Mouse (Mus musculus) lung, embryonic 14.5 days (tissue): ENCODE results near the gene Abhd14a. TPM values are rescaled to one million over a fixed set of nuclear protein-coding genes. Genes with fewer than 3 reads are reported as not detected.

ENCODE experiments used
- ATAC-seq: fragments of 200-750 bp; cut with Nextera tagmentation; 2 replicates; pipeline ENCODE4 v1.8.0; 2017; ENCODE audit warnings: mild to moderate bottlenecking, moderate TSS enrichment, moderate library complexity; ENCODE audit not compliant: insufficient read depth
- DNase-seq: peaks from one replicate; pipeline ENCODE4 v3.0.0-alpha.2; 2015
- H3K27ac ChIP-seq: fragments of 300-500 bp; sonication (generic); 2 replicates; pipeline ENCODE4 v1.5.1; 2014; ENCODE audit warnings: low read depth, mild to moderate bottlenecking, moderate library complexity
- H3K27me3 ChIP-seq: fragments of 300-500 bp; sonication (generic); 2 replicates; pipeline ENCODE4 v1.6.1; 2014; ENCODE audit warnings: low read length, control low read depth; ENCODE audit not compliant: insufficient read depth
- H3K36me3 ChIP-seq: fragments of 300-500 bp; sonication (generic); 2 replicates; pipeline ENCODE4 v1.6.1; 2014; ENCODE audit warnings: control low read depth; ENCODE audit not compliant: insufficient read depth
- H3K4me1 ChIP-seq: fragments of 300-500 bp; sonication (generic); 2 replicates; pipeline ENCODE4 v1.6.1; 2014; ENCODE audit warnings: antibody characterized with exemption, control low read depth; ENCODE audit not compliant: insufficient read depth
- H3K4me2 ChIP-seq: fragments of 300-500 bp; sonication (generic); 2 replicates; pipeline ENCODE4 v1.6.1; 2014; ENCODE audit warnings: mild to moderate bottlenecking
- H3K4me3 ChIP-seq: fragments of 300-500 bp; sonication (generic); 2 replicates; pipeline ENCODE4 v1.5.1; 2014; ENCODE audit warnings: low read depth, low read length
- H3K9ac ChIP-seq: fragments of 300-500 bp; sonication (generic); 2 replicates; pipeline ENCODE4 v1.6.1; 2014
- H3K9me3 ChIP-seq: fragments of 300-500 bp; sonication (generic); 2 replicates; pipeline ENCODE4 v1.6.1; 2016; ENCODE audit warnings: low read depth, low read length, control low read depth
- CTCF ChIP-seq: IDR thresholded peaks from 2 replicates; pipeline ENCODE4 v1.5.1; 2016; ENCODE audit warnings: antibody characterized with exemption, low read depth
- WGBS: fragments of 180-500 bp; shearing (Covaris S2); extraction: QIAGEN DNeasy Blood & Tissue Kit; methylation state at CpG from one replicate; pipeline ENCODE4 v1.1.7; 2014; 5-methylcytosine and 5-hydroxymethylcytosine counted together
- polyA plus RNA-seq: library from polyadenylated mRNA; unstranded; fragments of >200 nt; fragmentation: Nextera tagmentation; extraction: Ambion mirVana; gene quantifications from 2 replicates; pipeline ENCODE4 v1.2.1, GENCODE M21; 2014

The Abhd14a gene
- polyA plus RNA-seq, 1 experiment from 2014 or later = 48.4 TPM

DNA sequence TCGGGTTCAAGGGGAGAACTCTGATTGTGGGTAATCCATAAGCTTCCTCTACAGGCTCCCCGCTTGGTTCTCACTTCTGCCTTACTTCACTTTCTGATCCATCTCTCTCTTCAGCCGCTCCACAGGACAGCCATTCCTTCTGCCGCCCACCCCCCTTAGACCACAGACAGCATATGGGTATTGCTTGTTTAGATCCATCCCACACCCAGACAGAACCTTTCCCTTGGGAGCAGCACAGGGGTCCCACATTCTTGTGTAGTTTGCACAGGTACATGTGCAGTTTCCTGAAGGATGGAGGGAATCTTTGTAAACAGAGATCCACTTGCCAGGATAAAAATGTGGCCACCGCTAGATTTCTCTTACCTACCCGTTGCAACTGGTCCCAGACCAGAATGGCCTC is 4.9 kb upstream of the Abhd14a start:
- no peak for TF ChIP-seq CTCF
- H3K4me3 ChIP-seq = peak overlapping the region; percentile 69; the same call in 1 of the 2 replicates
- 31% methylated on average over 6 of the region's 6 CpGs for WGBS

DNA sequence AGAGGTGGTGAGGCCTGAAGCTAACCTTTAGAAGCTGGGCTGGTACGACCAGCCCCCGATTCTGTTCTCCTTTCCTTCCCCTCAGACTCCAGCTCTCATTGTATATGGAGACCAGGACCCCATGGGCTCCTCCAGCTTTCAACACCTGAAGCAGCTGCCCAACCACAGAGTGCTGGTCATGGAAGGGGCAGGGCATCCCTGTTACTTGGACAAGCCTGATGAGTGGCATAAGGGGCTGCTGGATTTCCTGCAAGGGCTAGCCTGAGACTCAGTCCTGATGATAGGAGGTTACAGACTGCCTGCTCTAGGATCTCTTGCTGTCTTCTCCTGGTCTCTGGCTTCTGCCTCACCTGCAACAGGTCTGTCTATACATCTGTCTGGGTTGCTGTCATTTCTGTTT is 4.4 kb upstream of the Abhd14a start:
- no peak for DNase-seq
- H3K27me3 ChIP-seq = no peaks in the 10 kb centered on the region
- H3K9ac ChIP-seq = no peak overlapping the region
- no peak for ATAC-seq
- H3K9me3 ChIP-seq = no peaks in the 10 kb centered on the region
- H3K4me3 ChIP-seq = no peak overlapping the region
- no peaks in the 10 kb centered on the region for H3K36me3 ChIP-seq
- H3K27ac ChIP-seq = no peak overlapping the region
- TF ChIP-seq CTCF = no peak
- peaks cover 53% of the 10 kb centered on the region for H3K4me1 ChIP-seq
- WGBS = 17% methylated on average over 2 of the region's 2 CpGs
- no peak overlapping the region for H3K4me2 ChIP-seq

More for the DNA sequence above, 4.9 kb upstream of the Abhd14a start:
- H3K9me3 ChIP-seq = no peaks in the 10 kb centered on the region
- H3K36me3 ChIP-seq = no peaks in the 10 kb centered on the region
- no peaks in the 10 kb centered on the region for H3K27me3 ChIP-seq
- peaks cover 57% of the 10 kb centered on the region for H3K4me1 ChIP-seq
- no peak for DNase-seq
- ATAC-seq = no peak
- no peak overlapping the region for H3K9ac ChIP-seq
- peak overlapping the region; percentile 97 for H3K4me2 ChIP-seq
- 0 out of 2 replicates have a peak overlapping the region, but pooled peaks have one; percentile 92 for H3K27ac ChIP-seq

- Histone ChIP-seq H3K4me2 (peak overlapping the region; percentile 41; the same call in 1 of the 2 replicates), H3K9me3 (no peaks in the 10 kb centered on the region), H3K27ac (0 out of 2 replicates have a peak overlapping the region, but pooled peaks have one; percentile 42), H3K4me1 (peaks cover 51% of the 10 kb centered on the region), H3K36me3 (no peaks in the 10 kb centered on the region), H3K27me3 (no peaks in the 10 kb centered on the region), H3K9ac (no peak overlapping the region), H3K4me3 (no peak overlapping the region)
- no peak for TF ChIP-seq CTCF
- DNase-seq = no peak
- 58% methylated on average over 11 of the region's 11 CpGs for WGBS
- ATAC-seq = no peak
Observed at GRCm38 (mm10) chr9:106451298-106451697, 3.8 kb upstream of the Abhd14a start.

- no peak for ATAC-seq
Observed at GRCm38 (mm10) chr9:106450661-106451060, 3.2 kb upstream of the Abhd14a start.

GRCm38 (mm10) chr9:106449947-106450346 is 2.5 kb upstream of the Abhd14a start:
- peaks cover 40% of the 10 kb centered on the region for H3K4me1 ChIP-seq
- no peak for DNase-seq
- H3K27me3 ChIP-seq = no peaks in the 10 kb centered on the region
- H3K36me3 ChIP-seq = no peaks in the 10 kb centered on the region
- H3K4me3 ChIP-seq = no peak overlapping the region
- peak overlapping the region; percentile 41; the same call in 1 of the 2 replicates for H3K4me2 ChIP-seq
- ATAC-seq = no peak
- WGBS = 90% methylated on average over 8 of the region's 8 CpGs
- H3K9me3 ChIP-seq = no peaks in the 10 kb centered on the region
- H3K27ac ChIP-seq = no peak overlapping the region
- no peak overlapping the region for H3K9ac ChIP-seq
- TF ChIP-seq CTCF = no peak

More at GRCm38 (mm10) chr9:106450661-106451060, 3.2 kb upstream of the Abhd14a start:
- Histone ChIP-seq H3K4me3 (no peak overlapping the region), H3K9ac (peak overlapping the region; percentile 26), H3K4me2 (peak overlapping the region; percentile 41; the same call in 1 of the 2 replicates), H3K36me3 (no peaks in the 10 kb centered on the region), H3K27ac (peak overlapping the region; percentile 69), H3K4me1 (peaks cover 44% of the 10 kb centered on the region), H3K27me3 (no peaks in the 10 kb centered on the region), H3K9me3 (no peaks in the 10 kb centered on the region)
- 2% methylated on average over 9 of the region's 9 CpGs for WGBS
- no peak for TF ChIP-seq CTCF
- peak; percentile 88 for DNase-seq

- TF ChIP-seq CTCF = peak; percentile 80
- peak overlapping the region; percentile 50 for H3K9ac ChIP-seq
- 0 out of 2 replicates have a peak, but pooled peaks cover under 1% of the 10 kb centered on the region for H3K36me3 ChIP-seq
- H3K9me3 ChIP-seq = no peaks in the 10 kb centered on the region
- WGBS = under 1% methylated on average over 23 of the region's 23 CpGs
- H3K4me2 ChIP-seq = peak overlapping the region; percentile 89
- ATAC-seq = peak; percentile 48
- H3K4me3 ChIP-seq = peak overlapping the region; percentile 54
- H3K27ac ChIP-seq = peak overlapping the region; percentile 69; the same call in 1 of the 2 replicates
- H3K27me3 ChIP-seq = no peaks in the 10 kb centered on the region
- DNase-seq = peak; percentile 86
- H3K4me1 ChIP-seq = peaks cover 37% of the 10 kb centered on the region
Observed at GRCm38 (mm10) chr9:106448498-106449031, 1.1 kb upstream of the Abhd14a start.

- H3K27me3 ChIP-seq = no peaks in the 10 kb centered on the region
- H3K9ac ChIP-seq = no peak overlapping the region; the same call in 1 of the 2 replicates
- H3K4me2 ChIP-seq = peak overlapping the region; percentile 89
- peak overlapping the region; percentile 70; the same call in 1 of the 2 replicates for H3K27ac ChIP-seq
- 0 out of 2 replicates have a peak, but pooled peaks cover 3% of the 10 kb centered on the region for H3K36me3 ChIP-seq
- H3K9me3 ChIP-seq = no peaks in the 10 kb centered on the region
- H3K4me1 ChIP-seq = peaks cover 34% of the 10 kb centered on the region
- ATAC-seq = peak; percentile 16
- no peak for DNase-seq
- no peak for TF ChIP-seq CTCF
- WGBS = 37% methylated on average over 9 of the region's 9 CpGs
- peak overlapping the region; percentile 54 for H3K4me3 ChIP-seq
Observed at GRCm38 (mm10) chr9:106447951-106448350, 473 bp upstream of the Abhd14a start.
